Mouse (Mus musculus) hindbrain, embryonic 16.5 days (tissue): ENCODE data around the gene Spock3. TPM values are rescaled to one million over a fixed set of nuclear protein-coding genes. Genes with fewer than 3 reads are reported as not detected.

Experiments
- ATAC-seq: fragments of 200-750 bp; cut with Nextera tagmentation; 2 replicates; pipeline ENCODE4 v1.8.0; 2017; ENCODE audit warnings: moderate TSS enrichment, moderate library complexity
- H3K27ac ChIP-seq: fragments of 300-500 bp; sonication (generic); 2 replicates; pipeline ENCODE4 v1.5.1; 2014; ENCODE audit warnings: low read depth, mild to moderate bottlenecking, control low read depth, low read length, moderate library complexity
- H3K27me3 ChIP-seq: fragments of 300-500 bp; sonication (generic); replicated peaks from 2 replicates; pipeline ENCODE4 v1.6.1; 2014; ENCODE audit warnings: low read length; ENCODE audit not compliant: control insufficient read depth, insufficient read depth
- H3K36me3 ChIP-seq: fragments of 300-500 bp; sonication (generic); 2 replicates; pipeline ENCODE4 v1.6.1; 2014; ENCODE audit warnings: mild to moderate bottlenecking, low read length, moderate library complexity, mixed read lengths; ENCODE audit not compliant: control insufficient read depth, insufficient read depth
- H3K4me1 ChIP-seq: fragments of 300-500 bp; sonication (generic); 2 replicates; pipeline ENCODE4 v1.6.1; 2014; ENCODE audit warnings: low read depth, low read length; ENCODE audit not compliant: control insufficient read depth, insufficient read depth
- H3K4me2 ChIP-seq: fragments of 300-500 bp; sonication (generic); 2 replicates; pipeline ENCODE4 v1.6.1; 2014; ENCODE audit warnings: mild to moderate bottlenecking, low read length, control low read depth, moderate library complexity
- H3K4me3 ChIP-seq: fragments of 300-500 bp; sonication (generic); 2 replicates; pipeline ENCODE4 v1.5.1; 2014; ENCODE audit warnings: mild to moderate bottlenecking, low read length, control low read depth, moderate library complexity
- H3K9ac ChIP-seq: fragments of 300-500 bp; sonication (generic); 2 replicates; pipeline ENCODE4 v1.6.1; 2014; ENCODE audit warnings: low read depth, mild to moderate bottlenecking, control low read depth, low read length, moderate library complexity
- H3K9me3 ChIP-seq: fragments of 300-500 bp; sonication (generic); 2 replicates; pipeline ENCODE4 v1.6.1; 2014; ENCODE audit warnings: mild to moderate bottlenecking, low read length, moderate library complexity; ENCODE audit not compliant: control insufficient read depth
- WGBS: fragments of 180-500 bp; shearing (Covaris S2); extraction: QIAGEN DNeasy Blood & Tissue Kit; methylation state at CpG from one replicate; pipeline ENCODE4 v1.1.7; 2014; 5-methylcytosine and 5-hydroxymethylcytosine counted together
- polyA plus RNA-seq: library from polyadenylated mRNA; unstranded; fragments of >200 nt; fragmentation: Nextera tagmentation; extraction: Ambion mirVana; gene quantifications from 2 replicates; pipeline ENCODE4 v1.2.1, GENCODE M21; 2015

Spock3 gene
- polyA plus RNA-seq, result 97.0 and 112 TPM in 2 replicates

DNA sequence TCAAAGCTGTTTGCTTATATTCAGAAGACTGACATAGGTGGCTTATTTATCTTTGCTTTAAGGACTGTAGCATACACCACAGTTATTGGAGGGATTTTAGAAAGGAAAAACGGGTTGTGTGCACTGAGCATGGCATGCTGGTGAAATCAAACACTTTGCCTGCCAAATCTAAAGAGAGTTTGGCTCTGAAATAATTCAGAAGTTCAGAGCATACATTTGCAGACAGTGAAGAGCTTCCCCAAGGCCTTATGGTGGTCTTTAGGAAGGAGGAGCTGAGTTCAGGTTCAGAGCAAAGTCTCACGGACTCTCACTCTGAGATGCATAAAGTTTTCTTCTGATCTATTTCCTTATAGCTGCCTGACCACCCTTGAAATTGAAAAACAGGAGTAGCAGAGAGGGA, at the start of gene Spock3:
Gene Spock3 (plus strand): TSS at position 301 of the 400 bp plus-strand sequence.
- Histone ChIP-seq H3K4me2 (peak within 1 kb of the TSS; percentile 79), H3K4me3 (peak within 1 kb of the TSS; percentile 72), H3K9ac (peak within 1 kb of the TSS; percentile 80), H3K9me3 (no peaks in the 10 kb centered on the region), H3K27me3 (no peaks in the 10 kb centered on the region), H3K27ac (peak within 1 kb of the TSS; percentile 85), H3K4me1 (peaks cover 4% of the 10 kb centered on the region; the same call in 1 of the 2 replicates), H3K36me3 (no peaks in the 10 kb centered on the region)
- no peak for ATAC-seq
- 32% methylated on average over 2 of the region's 2 CpGs for WGBS

DNA sequence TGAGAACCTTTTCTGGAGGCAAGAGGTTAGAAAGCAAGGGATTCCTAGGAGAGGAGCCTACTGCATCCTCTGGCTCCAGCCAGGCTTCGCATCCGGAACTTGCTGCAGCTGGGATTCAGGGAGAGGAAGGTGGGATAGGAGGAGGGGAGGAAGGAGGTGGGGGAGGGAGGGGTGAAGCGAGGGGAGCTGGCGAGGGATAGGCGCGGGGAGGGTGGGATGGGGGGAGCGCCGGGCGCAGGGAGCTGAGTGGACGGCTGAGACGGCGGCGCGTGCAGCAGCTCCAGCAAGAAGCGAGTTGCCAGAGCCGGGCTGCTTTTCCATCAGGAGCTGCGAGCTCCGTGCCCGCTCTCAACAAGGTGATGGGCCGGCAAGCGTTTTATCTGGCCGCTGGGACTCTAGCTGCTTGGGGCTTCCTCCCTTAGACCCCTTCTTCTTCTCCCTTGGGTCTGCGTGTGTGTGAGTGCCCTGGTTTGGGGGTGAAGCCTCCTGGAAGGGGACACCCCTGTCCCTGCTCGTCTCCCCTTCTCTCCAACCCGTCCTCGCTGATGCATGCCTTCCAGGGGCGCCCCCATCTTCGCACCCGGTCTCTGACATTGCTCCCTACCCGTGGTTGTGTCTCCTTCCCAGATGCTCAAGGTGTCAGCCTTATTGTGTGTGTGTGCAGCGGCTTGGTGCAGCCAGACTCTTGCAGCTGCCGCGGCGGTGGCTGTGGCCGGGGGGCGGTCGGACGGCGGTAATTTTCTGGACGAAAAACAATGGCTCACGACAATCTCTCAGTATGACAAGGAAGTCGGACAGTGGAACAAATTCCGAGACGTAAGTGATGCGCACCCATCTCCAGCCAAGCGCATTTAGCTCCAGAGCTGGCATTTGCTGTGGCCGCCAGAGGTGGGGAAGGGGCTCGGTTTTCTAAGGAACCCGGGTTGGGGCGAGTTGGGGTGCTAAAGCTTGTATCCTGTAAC, 645 bp downstream of the Spock3 start:
- H3K9me3 ChIP-seq, result no peaks in the 10 kb centered on the region
- peak overlapping the region; percentile 80 for H3K9ac ChIP-seq
- no peaks in the 10 kb centered on the region for H3K36me3 ChIP-seq
- peaks cover 4% of the 10 kb centered on the region; the same call in 1 of the 2 replicates for H3K4me1 ChIP-seq
- peak overlapping the region; percentile 79 for H3K4me2 ChIP-seq
- under 1% methylated on average over 46 of the region's 50 CpGs for WGBS
- peak overlapping the region; percentile 72 for H3K4me3 ChIP-seq
- H3K27me3 ChIP-seq, result no peaks in the 10 kb centered on the region
- peak; percentile 92 for ATAC-seq
- peak overlapping the region; percentile 85 for H3K27ac ChIP-seq

DNA sequence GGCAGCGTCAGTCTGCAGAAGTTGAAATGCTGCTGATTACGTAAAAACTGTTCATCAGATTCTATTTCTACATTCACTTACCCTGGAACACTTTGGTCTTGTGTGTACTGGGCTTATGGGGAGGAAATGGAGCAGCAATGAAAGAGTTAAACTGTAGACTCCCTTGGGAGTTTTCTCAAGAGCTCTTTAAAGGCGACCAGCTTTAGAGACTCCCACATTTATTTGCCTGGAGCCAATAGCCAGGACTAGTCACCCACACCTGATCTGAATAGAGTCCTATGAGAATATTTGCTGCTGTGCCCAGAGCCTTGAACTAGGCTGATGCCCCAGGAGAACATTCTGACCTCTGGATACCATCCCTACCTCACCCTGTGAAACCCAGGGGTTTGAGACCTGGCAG, 1.7 kb downstream of the Spock3 start:
- peak; percentile 43 for ATAC-seq
- H3K9ac ChIP-seq, result peak overlapping the region; percentile 80
- no peaks in the 10 kb centered on the region for H3K36me3 ChIP-seq
- no peaks in the 10 kb centered on the region for H3K27me3 ChIP-seq
- H3K4me3 ChIP-seq, result peak overlapping the region; percentile 72
- H3K4me1 ChIP-seq, result peaks cover 4% of the 10 kb centered on the region; the same call in 1 of the 2 replicates
- H3K27ac ChIP-seq, result peak overlapping the region; percentile 25
- H3K4me2 ChIP-seq, result peak overlapping the region; percentile 79
- 11% methylated on average over 3 of the region's 3 CpGs for WGBS
- no peaks in the 10 kb centered on the region for H3K9me3 ChIP-seq

DNA sequence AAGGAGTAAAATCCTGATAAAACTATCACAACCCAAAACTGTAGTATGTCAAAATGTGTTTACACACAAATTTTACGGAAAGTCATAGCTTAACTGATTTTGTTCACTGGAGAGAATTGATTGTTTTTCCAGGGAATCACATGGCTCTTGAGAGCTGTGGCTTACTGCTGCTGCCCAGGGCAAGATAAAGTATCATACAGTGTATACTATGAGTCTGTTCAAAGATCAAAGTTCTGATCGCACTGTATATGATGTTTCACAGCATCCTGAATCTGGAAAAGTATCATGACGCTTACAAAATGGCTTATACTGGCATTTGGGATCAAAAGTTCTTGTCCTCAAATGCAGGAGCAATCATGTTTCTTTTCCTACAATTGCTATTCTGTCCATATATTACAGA, 11.8 kb downstream of the Spock3 start:
- Histone ChIP-seq H3K27ac (no peak overlapping the region), H3K4me3 (no peak overlapping the region), H3K4me2 (no peak overlapping the region), H3K4me1 (no peaks in the 10 kb centered on the region), H3K27me3 (no peaks in the 10 kb centered on the region), H3K9ac (no peak overlapping the region), H3K9me3 (no peaks in the 10 kb centered on the region), H3K36me3 (no peaks in the 10 kb centered on the region)
- WGBS, result 90% methylated on average over 3 of the region's 3 CpGs
- ATAC-seq, result no peak

DNA sequence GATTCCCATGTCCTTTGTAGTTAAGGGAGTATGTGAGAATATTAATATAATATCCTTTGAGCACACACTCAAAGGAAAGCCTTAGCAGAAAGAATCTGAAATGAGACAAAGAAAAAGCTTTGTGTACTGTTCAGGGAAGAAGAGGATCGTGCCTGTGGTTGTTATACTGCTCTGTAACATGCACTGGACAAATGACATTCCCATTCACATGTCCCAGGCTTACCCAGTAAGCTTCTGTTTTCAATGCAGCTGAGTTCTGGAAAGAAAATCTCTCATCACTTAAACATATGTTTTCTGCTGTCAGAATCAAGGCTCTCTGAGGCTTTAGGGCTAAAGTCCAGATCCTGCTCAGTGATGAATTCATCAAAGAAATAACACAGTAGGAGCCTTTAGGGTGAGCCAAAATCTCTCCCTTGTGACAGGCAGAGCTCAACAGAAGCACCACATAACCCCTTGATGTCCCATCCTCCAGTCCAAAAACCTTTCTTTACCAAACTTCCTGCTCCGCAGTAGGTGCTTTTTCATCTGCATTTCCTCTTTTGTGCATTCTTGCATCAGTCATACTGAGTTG, 19.1 kb downstream of the Spock3 start:
- 58% methylated on average over 2 of the region's 2 CpGs for WGBS
- ATAC-seq, result peak; percentile 87

DNA sequence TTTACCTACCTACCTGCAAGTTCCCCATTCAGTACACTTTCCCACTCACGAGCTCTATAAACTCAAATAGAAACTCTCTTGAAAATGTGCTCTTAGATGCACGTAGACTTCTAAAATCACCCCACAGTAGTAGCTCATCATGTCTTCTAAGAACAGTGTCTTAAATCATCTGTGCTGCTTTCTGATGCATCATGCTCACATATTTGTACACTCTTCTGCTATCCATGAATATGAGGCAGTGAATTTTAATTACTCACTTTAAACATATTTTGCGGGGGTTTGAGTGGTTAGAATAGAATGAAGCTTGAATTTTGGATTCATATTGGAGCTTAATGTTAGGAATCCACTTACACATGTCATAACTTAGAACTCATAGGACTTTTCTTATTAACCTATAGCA, 138.2 kb downstream of the Spock3 start:
- no peaks in the 10 kb centered on the region for H3K4me1 ChIP-seq
- ATAC-seq, result no peak
- H3K9ac ChIP-seq, result no peak overlapping the region
- WGBS, result 85% methylated on average over 3 of the region's 3 CpGs
- H3K36me3 ChIP-seq, result no peaks in the 10 kb centered on the region
- no peaks in the 10 kb centered on the region for H3K27me3 ChIP-seq
- H3K4me2 ChIP-seq, result no peak overlapping the region
- no peaks in the 10 kb centered on the region for H3K9me3 ChIP-seq
- no peak overlapping the region for H3K4me3 ChIP-seq
- no peak overlapping the region for H3K27ac ChIP-seq

More for the DNA sequence above, 19.1 kb downstream of the Spock3 start:
- H3K27me3 ChIP-seq, result no peaks in the 10 kb centered on the region
- H3K9ac ChIP-seq, result no peak overlapping the region
- H3K4me1 ChIP-seq, result no peaks in the 10 kb centered on the region
- no peak overlapping the region for H3K4me2 ChIP-seq
- no peaks in the 10 kb centered on the region for H3K9me3 ChIP-seq
- no peak overlapping the region for H3K4me3 ChIP-seq
- no peaks in the 10 kb centered on the region for H3K36me3 ChIP-seq
- H3K27ac ChIP-seq, result no peak overlapping the region

DNA sequence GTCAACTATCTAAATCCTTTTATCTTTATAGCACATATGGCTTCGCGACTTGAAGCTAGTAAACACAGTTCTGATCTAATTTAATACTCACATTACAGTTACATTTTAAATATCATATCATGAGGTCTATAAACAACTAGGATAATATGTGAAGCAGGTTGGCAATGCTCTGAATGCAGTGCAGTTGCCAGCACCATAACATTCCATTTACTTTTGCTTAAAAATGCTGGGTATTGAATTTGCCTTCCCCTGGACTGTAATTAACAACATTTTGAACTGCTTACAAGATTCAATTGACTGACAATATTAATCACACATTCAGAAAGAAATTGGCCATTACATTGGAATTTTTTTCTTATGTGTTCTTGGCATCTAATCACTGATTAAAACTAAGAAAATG, 147.4 kb downstream of the Spock3 start:
- H3K27ac ChIP-seq, result no peak overlapping the region
- ATAC-seq, result no peak
- H3K36me3 ChIP-seq, result no peaks in the 10 kb centered on the region
- no peak overlapping the region for H3K4me3 ChIP-seq
- H3K4me1 ChIP-seq, result no peaks in the 10 kb centered on the region
- H3K4me2 ChIP-seq, result no peak overlapping the region
- 89% methylated on average over 2 of the region's 2 CpGs for WGBS
- H3K9ac ChIP-seq, result no peak overlapping the region
- H3K9me3 ChIP-seq, result no peaks in the 10 kb centered on the region
- H3K27me3 ChIP-seq, result no peaks in the 10 kb centered on the region

DNA sequence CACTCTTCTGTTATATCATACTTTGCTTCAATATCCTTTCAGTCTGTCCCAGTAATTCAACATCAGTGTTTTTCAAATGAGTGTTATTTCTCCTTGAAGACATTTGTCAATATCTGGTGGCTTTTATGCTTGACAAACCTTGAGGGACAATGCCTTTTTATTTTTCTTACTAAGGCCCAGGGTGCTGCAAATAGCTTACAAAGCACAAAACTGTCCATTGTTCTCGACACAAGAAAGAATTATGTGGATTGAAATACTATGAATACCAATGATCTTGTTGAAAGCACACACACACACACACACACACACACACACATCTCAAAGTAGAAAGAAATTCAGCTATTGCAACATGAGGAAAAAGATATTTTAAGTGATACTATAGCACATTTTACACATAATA, 159.0 kb downstream of the Spock3 start:
- no peak overlapping the region for H3K4me2 ChIP-seq
- no peaks in the 10 kb centered on the region for H3K4me1 ChIP-seq
- H3K27ac ChIP-seq, result no peak overlapping the region
- no peaks in the 10 kb centered on the region for H3K9me3 ChIP-seq
- ATAC-seq, result no peak
- WGBS, result 19% methylated on average over 1 of the region's 1 CpGs
- H3K36me3 ChIP-seq, result no peaks in the 10 kb centered on the region
- no peak overlapping the region for H3K9ac ChIP-seq
- no peak overlapping the region for H3K4me3 ChIP-seq
- no peaks in the 10 kb centered on the region for H3K27me3 ChIP-seq

DNA sequence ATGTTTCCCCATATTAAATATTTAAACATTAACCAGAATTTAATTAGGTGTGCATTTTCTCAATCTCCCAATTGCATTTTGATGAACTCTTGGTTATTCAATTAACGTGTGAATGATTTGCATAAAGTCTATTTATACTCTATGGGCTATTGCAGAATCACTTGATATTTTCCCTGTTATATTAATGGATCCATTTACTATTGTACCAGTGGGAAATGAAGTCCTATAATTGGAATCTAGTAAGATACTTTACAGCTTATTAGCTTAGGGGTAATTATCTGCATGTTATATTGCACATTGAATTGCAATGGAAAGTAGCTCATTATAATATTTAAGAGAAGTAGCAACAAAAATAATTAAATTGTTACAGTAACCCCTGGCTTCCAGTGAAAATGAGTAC, 162.1 kb downstream of the Spock3 start:
- no peaks in the 10 kb centered on the region for H3K36me3 ChIP-seq
- H3K9ac ChIP-seq, result no peak overlapping the region
- peak; percentile 73 for ATAC-seq
- no peak overlapping the region for H3K27ac ChIP-seq
- no peaks in the 10 kb centered on the region for H3K27me3 ChIP-seq
- WGBS, result 46% methylated on average over 1 of the region's 1 CpGs
- H3K4me1 ChIP-seq, result no peaks in the 10 kb centered on the region
- no peak overlapping the region for H3K4me2 ChIP-seq
- no peak overlapping the region for H3K4me3 ChIP-seq
- no peaks in the 10 kb centered on the region for H3K9me3 ChIP-seq
